Mouse (Mus musculus): Measurements from ENCODE around the gene Gm15155. TPM values are rescaled to one million over a fixed set of nuclear protein-coding genes. Genes with fewer than 3 reads are reported as not detected.

Gm15155 gene
- polyA plus RNA-seq, 1 experiment from 2014 or later = not detected

Other genes with a start within 250 kb of the Gm15155 start
- gene Ptchd1, start 927 bp upstream of the Gm15155 start, polyA plus RNA-seq (2016; fragmentation: Nextera tagmentation; extraction: Ambion mirVana) = 0.53 and 0.73 TPM in 2 replicates